Mouse (Mus musculus): ENCODE data around the gene Galnt12.
"Not testable (repeated sequence)": the region's sequence is repeated elsewhere in the genome, so short reads cannot be mapped to it uniquely, and the experiment has no call there.

The Galnt12 gene

DNA sequence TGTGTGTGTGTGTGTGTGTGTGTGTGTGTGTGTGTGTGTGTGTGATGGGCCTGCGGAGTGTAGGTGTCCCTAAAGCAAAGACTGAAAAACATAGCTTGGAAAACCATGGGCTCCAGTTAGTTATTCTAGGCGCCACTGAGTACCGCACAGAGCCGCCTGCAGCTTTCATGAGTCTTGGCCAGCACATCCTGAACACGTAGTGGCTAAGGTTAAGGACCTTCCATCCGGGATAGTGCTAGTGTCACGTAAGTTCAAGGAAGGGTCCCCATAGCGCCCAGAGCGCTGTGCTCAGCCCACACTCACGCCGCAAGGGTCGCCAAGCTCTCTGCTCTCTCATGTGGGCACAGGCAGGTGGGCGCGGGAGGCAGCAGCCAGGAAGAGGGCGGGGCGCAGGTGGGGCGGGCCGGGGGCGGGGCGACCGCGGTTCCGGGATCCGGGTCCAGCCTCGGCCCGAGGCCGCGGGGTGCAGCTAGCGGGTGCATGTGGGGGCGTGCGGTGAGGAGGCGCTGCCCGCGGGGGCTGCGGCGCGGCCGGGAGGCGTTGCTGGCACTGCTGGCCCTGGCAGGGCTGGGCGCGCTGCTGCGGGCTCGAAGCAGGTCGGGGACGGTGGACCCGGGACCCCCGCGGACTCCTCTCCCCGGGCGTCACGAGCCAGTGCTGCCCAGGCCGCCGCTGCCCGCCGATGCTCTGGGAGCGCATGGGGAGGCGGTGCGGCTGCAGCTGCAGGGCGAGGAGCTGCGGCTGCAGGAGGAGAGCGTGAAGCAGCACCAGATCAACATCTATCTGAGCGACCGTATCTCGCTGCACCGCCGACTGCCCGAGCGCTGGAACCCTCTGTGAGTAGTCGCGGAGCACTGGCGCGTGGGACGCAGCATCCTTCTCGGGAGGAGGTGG, at the start of gene Galnt12:
Gene Galnt12 (plus strand): TSS at position 417 of the 894 bp plus-strand sequence.
- DNase-seq = peak; percentile 69 to 75

GRCm38 (mm10) chr4:47043866-47044265, 47.8 kb upstream of the Galnt12 start:
- no peak for DNase-seq

GRCm38 (mm10) chr4:47046974-47047373, 44.7 kb upstream of the Galnt12 start:
- DNase-seq = no peak

DNA sequence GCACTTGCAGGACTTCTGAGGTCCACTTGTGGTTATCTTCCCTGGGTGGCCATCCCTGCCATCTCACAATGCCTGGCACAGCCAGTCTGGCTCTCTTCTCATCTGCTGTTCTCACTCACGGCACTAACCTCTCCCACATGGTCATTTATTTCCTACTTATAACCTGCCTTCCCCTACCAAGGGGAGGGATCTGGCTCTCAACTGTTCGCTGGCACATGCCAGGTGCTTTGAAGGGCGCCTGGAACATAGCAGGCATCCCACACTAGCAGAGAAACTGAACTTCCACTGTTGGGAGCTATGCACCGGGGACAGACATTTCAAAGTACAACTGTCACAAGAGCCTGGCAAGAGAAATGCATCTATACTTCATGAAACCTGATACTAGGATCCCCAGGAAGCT, 43.9 kb upstream of the Galnt12 start:
- DNase-seq = no peak

DNA sequence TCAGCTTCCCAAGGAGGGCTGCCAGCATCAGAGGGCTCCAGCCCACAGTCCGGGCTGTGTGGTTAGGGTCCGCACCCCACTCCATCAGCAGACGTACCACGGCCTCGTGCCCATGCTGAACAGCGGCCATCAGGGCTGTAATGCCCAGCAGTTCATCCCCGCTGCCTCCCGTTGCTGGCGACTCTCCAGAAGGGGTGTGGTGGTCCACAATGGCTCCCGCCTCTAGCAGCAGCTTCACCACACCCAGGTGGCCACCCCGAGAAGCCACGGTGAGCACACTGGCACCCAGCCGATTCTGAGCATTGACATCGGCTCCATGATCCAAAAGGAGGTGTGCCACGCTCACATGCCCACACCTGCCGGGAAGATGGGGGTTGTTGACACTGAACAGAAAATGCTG, 42.5 kb upstream of the Galnt12 start:
- no peak for DNase-seq

GRCm38 (mm10) chr4:47050167-47050566, 41.5 kb upstream of the Galnt12 start:
- peak; percentile 76 to 80 for DNase-seq

- DNase-seq = no peak
These were observed 40.9 kb upstream of the Galnt12 start for GRCm38 (mm10) chr4:47050642-47051381.

GRCm38 (mm10) chr4:47051905-47052304, 39.8 kb upstream of the Galnt12 start:
- no peak for DNase-seq

GRCm38 (mm10) chr4:47055170-47055569, 36.5 kb upstream of the Galnt12 start:
- DNase-seq = not testable (repeated sequence)

- DNase-seq = no peak
These were observed 36.1 kb upstream of the Galnt12 start for GRCm38 (mm10) chr4:47055570-47056080.

DNA sequence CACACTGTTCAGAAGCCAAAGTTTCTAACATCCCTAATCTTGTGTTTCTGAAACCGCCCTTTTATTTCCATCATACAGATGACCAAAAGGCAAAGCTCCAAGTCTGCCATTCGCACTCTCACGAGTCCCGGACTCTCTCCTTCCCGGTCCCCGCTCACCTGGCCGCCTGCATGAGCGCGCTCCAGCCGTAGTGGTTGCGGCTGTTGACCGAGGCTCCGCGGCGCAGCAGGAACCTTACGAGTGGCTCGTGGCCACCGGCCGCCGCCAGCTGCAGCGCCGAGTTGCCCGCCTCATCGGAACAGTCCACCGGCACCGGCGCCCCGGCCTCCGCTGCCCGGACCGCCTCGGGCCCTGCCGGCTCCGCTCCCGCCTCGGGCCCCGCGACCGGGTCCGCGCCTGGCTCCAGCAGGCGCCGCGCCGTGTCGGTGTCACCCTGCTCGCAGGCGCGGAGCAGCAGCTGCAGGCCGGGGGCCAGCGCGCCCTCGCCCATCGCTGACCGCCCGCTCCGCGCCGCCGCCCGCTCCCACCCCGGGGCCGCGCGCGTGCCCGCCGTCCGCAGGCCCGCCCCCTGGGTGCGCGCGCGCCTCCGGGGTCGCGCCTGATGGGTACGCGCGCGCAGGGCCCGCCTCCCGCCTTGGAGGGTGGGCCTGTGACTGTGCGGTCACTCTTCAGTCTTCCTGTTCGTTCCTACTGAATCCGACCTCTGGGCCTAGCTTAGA, 34.8 kb upstream of the Galnt12 start, which contains the start of gene Anks6:
Gene Anks6 (minus strand): TSS at position 637 of the 719 bp plus-strand sequence.
- peak; percentile 18 to 35 for DNase-seq

DNA sequence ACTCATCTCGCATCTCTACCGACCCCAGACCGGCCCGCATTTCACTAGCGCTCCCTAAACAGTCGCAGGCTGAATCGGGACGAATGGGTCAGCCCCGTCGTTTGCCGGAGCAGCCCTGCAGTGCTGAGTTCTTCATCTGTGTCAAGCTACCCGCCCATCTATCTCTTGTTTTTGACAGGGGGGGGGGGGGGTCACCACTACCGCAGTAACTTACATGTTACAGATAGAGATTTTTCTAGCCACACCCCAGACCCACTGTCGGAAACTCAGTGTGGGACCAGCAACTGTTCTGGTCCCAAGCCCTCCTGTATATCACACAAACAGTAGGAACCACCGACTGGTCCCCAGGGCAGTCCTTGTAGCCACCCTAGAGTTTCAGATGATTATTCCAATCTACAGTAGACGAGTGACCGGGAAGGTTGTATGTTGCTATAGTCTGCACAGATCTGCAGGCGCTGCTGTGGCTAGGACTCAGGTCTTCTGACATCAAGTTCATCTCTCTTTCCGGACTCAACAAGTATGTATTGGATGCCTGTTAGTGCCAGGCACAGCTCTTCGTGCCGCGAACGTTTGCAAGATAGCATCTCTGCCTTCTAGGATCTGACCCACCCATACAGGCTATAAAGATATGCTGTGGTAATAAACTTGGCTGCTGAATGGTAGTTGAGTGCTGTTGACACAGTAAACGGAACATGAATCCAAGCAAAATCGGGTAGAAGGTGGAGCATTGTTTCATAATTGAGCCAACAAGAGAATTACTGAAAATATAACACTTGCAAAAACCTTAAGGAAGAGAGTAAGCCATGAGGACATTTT, 34.0 kb upstream of the Galnt12 start:
- DNase-seq = no peak

DNA sequence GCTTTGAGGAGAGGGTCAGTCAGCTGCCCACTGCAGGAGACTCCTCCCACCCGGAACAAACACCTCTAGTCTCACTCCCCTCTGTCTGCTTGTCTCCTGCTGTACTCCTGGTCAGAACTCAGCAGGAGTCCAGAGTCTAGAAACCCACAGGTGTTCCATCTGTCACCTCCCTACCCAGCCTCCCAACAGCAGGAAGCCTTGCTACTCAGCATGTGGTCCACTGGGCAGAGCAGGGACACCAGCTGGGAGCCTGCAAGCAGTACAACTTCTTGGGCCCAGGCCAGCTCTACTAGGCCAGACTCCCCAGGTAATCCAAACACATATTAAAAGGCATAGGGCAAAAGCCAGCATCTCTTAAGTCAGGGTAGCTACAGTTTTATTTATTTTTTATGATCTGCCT, 30.8 kb upstream of the Galnt12 start:
- DNase-seq = no peak

- DNase-seq = no peak
These were observed 16.7 kb upstream of the Galnt12 start for GRCm38 (mm10) chr4:47075054-47075453.

GRCm38 (mm10) chr4:47079997-47080646, 11.6 kb upstream of the Galnt12 start:
- no peak for DNase-seq

DNA sequence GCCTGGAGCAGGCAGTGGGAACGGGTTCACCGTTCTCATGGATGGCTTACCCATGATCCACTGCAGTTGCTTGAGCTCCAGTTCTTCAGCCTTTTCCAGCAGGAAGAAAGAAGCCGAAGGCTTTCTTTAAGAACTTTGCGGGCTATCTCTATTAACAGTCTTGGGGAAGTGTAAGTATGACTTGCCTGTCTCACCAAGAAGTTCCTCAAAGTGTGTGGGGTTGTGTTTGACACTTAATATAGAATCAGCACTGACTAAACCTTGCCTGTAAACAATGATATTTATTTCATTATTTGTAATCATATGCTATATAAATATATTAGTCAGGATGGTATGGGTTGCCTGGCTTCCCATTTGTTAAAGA, 11.1 kb upstream of the Galnt12 start:
- no peak for DNase-seq

GRCm38 (mm10) chr4:47083824-47084223, 7.9 kb upstream of the Galnt12 start:
- no peak for DNase-seq

- DNase-seq = no peak
These were observed 3.0 kb upstream of the Galnt12 start for GRCm38 (mm10) chr4:47088671-47089070.

GRCm38 (mm10) chr4:47092387-47093021, 795 bp downstream of the Galnt12 start:
- DNase-seq = peak; percentile 21 to 30

GRCm38 (mm10) chr4:47093161-47093560, 1.5 kb downstream of the Galnt12 start:
- DNase-seq = no peak

DNA sequence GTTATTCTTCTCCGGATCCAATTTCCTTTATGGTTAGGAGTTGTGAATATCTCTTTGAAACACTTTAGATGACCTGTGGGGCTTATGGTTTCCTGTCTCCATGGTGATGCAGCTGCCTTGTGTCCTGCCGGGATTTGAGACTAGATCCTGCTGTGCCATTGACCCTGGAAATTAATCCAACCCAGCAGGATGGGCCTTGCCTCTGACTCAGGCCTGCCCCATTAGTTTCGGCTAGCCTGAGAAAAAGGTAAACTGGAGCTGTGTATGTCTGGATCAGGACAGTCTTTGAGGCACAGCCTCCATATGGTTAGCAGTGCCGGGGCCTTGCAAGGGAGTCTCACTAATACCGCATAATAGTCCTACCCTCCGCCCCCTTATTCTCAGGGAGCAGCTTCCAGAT, 1.9 kb downstream of the Galnt12 start:
- DNase-seq = no peak
